In genomic region chr1:178344071-178344805, GRCm38 (mm10) we compare ENCODE assay signal across 7 mouse cellular contexts. TPM values are rescaled to one million over a fixed set of nuclear protein-coding genes. Genes with fewer than 3 reads are reported as not detected.
DNase-seq lines count a peak whose midpoint lies in the region; TF ChIP-seq lines count a peak whose summit lies in the region.
"Not testable (repeated sequence)": the region's sequence is repeated elsewhere in the genome, so short reads cannot be mapped to it uniquely, and the experiment has no call there.

No protein-coding gene starts in this region.

- not testable (repeated sequence) for H3K27me3 ChIP-seq in liver, adult 2 months (ENCODE audit: control insufficient read depth, insufficient read depth, low read length)

- not testable (repeated sequence) for H3K36me3 ChIP-seq in liver, adult 2 months (ENCODE audit: control insufficient read depth, insufficient read depth, low read length)

- intact Hi-C loops in gastrocnemius, adult 2 months (cut with DNase I), result loop anchor here (2.0 to 5.0 kb wide), 2 partner anchors 19 to 43 kb away; no protein-coding TSS in a partner anchor

- DNase-seq in 3134 (ENCODE audit: extremely low read depth, insufficient read length, low spot score) (peak; percentile 58), ES-CJ7 (ENCODE audit: low read depth, low spot score) (peak; percentile 65), NIH3T3 (ENCODE audit: low read depth) (peak; percentile 77), ZHBTc4 (ENCODE audit: low read depth, low spot score) (peak; percentile 65)
- peak; percentile 30 for DNase-seq in adrenal gland, postnatal 14 days
- DNase-seq in gastrocnemius, adult 2 months, result not testable (repeated sequence)
- DNase-seq in liver, adult 2 months (ENCODE audit: extremely low read depth, low read depth, low spot score), result peak; percentile 74

- WGBS in liver, adult 2 months, result 76% methylated on average over 10 of the region's 10 CpGs

- not testable (repeated sequence) for H3K79me2 ChIP-seq in liver, adult 2 months (ENCODE audit: control insufficient read depth, insufficient read depth, low read length)

- H3K9ac ChIP-seq in liver, adult 2 months (ENCODE audit: low read depth, low read length), result not testable (repeated sequence)

- H3K27ac ChIP-seq in gastrocnemius, adult 2 months, result peak overlapping the region; percentile 51; the same call in 1 of the 2 replicates
- not testable (repeated sequence) for H3K27ac ChIP-seq in liver, adult 2 months (replicated peaks; ENCODE audit: insufficient read depth, low read depth, low read length)

- not testable (repeated sequence) for TF ChIP-seq CTCF in gastrocnemius, adult 2 months (IDR thresholded peaks at IDR 0.05); liver, adult 2 months (IDR thresholded peaks at IDR 0.05; ENCODE audit: low read depth, low read length)

- not testable (repeated sequence) for H3K4me3 ChIP-seq in gastrocnemius, adult 2 months; liver, adult 2 months (ENCODE audit: insufficient read depth, low read depth, low read length)

- TF ChIP-seq POLR2A in liver, adult 2 months (IDR thresholded peaks at IDR 0.05; ENCODE audit: extremely low read depth, insufficient read depth, low read length), result not testable (repeated sequence)

- not testable (repeated sequence) for H3K4me1 ChIP-seq in liver, adult 2 months (ENCODE audit: control insufficient read depth, insufficient read depth, low read length)

RNA-seq across cellular contexts. Expression of gene Hnrnpu, which starts 6.6 kb away (rescaled TPM):
- 419 and 430 TPM in 2 replicates for total RNA-seq in adrenal gland, postnatal 14 days (2021)
- total RNA-seq in gastrocnemius, adult 2 months (2021), result 100 to 1,000 TPM; 135 to 140 TPM
- 137 and 162 TPM in 2 replicates for total RNA-seq in liver, adult 2 months (2014; rRNA removed)
- 32.6 and 33.0 TPM in 2 replicates for polyA plus RNA-seq in liver, adult 2 months (2012; rRNA removed)

RNA-seq across cellular contexts. Expression of gene Cox20, which starts 25.3 kb away (rescaled TPM):
- total RNA-seq in adrenal gland, postnatal 14 days (2021), result 88.1 and 107 TPM in 2 replicates
- total RNA-seq in gastrocnemius, adult 2 months (2021), result 10 to 100 TPM; 33.3 to 63.8 TPM
- 25.2 and 29.3 TPM in 2 replicates for total RNA-seq in liver, adult 2 months (2014; rRNA removed)
- polyA plus RNA-seq in liver, adult 2 months (2012; rRNA removed), result 12.8 and 19.6 TPM in 2 replicates
